Mouse (Mus musculus) C2C12 (cell line): Measurements from ENCODE around the gene Cchcr1.

Source experiments
- CEBPB ChIP-seq: IDR thresholded peaks from one replicate; pipeline ENCODE4 v1.6.1; 2011; ENCODE audit warnings: low read depth, mild to moderate bottlenecking, control low read depth, moderate library complexity
- CTCF ChIP-seq: IDR thresholded peaks from one replicate; pipeline ENCODE4 v1.5.1; 2011; ENCODE audit not compliant: control insufficient read depth, insufficient read depth, insufficient read length
- FOSL1 ChIP-seq: IDR thresholded peaks from one replicate; pipeline ENCODE4 v1.8.0; 2011; ENCODE audit warnings: mild to moderate bottlenecking, low read length; ENCODE audit not compliant: poor library complexity, insufficient read depth, severe bottlenecking
- MAX ChIP-seq: IDR thresholded peaks from one replicate; pipeline ENCODE4 v1.6.1; 2011; ENCODE audit warnings: mild to moderate bottlenecking, control low read depth
- MYOD1 ChIP-seq: IDR thresholded peaks from one replicate; pipeline ENCODE4 v1.6.1; 2011; ENCODE audit warnings: low read depth; ENCODE audit not compliant: control insufficient read depth, insufficient read length
- MYOG ChIP-seq: IDR thresholded peaks from one replicate; pipeline ENCODE4 v1.6.1; 2011; ENCODE audit not compliant: control insufficient read depth, insufficient read length; ENCODE audit errors: extremely low read depth
- USF1 ChIP-seq: IDR thresholded peaks from one replicate; pipeline ENCODE4 v1.6.1; 2011; ENCODE audit warnings: low read depth, mild to moderate bottlenecking, control low read depth, moderate library complexity

- TF ChIP-seq CTCF = no peak
- TF ChIP-seq MYOG = no peak
- TF ChIP-seq MAX = no peak
- TF ChIP-seq MYOD1 = no peak
- TF ChIP-seq USF1 = no peak
- TF ChIP-seq CEBPB = no peak
- TF ChIP-seq FOSL1 = no peak
These were observed 21.6 kb downstream of the Cchcr1 start for GRCm38 (mm10) chr17:35538476-35538875.
